Mouse (Mus musculus): ENCODE measurements around the gene Wbp4.

GRCm38 (mm10) chr14:79507846-79508245 lies 26.5 kb upstream of the Wbp4 start:
- TF ChIP-seq CTCF (IDR thresholded peaks at IDR 0.05; ENCODE audit: control insufficient read depth, insufficient read depth, low read length) (no peak), POLR2A (IDR thresholded peaks at IDR 0.05; ENCODE audit: borderline replicate concordance, control insufficient read depth, low read depth, low read length) (no peak)
